Mouse (Mus musculus): Measurements from ENCODE around the gene Immp1l. TPM values are rescaled to one million over a fixed set of nuclear protein-coding genes. Genes with fewer than 3 reads are reported as not detected.

Gene Immp1l
- total and polyA plus RNA-seq, 2 experiments from 2014 or later, result 47.5 to 114 TPM

- no peak for TF ChIP-seq CTCF (IDR thresholded peaks at IDR 0.05; ENCODE audit: low read depth)
- H3K4me2 ChIP-seq (ENCODE audit: low read depth), result peak overlapping the region; percentile 27; the same call in 1 of the 2 replicates
- no peak overlapping the region for H3K27ac ChIP-seq (ENCODE audit: low read depth, low read length)
- H3K27me3 ChIP-seq (ENCODE audit: insufficient read depth, low read length), result no peaks in the 10 kb centered on the region
- H3K9ac ChIP-seq, result no peak overlapping the region
- ATAC-seq, result peak; percentile 27; the same call in 1 of the 2 replicates
- H3K4me3 ChIP-seq (ENCODE audit: low read depth, low read length), result no peak overlapping the region
- H3K4me1 ChIP-seq (ENCODE audit: insufficient read depth), result no peaks in the 10 kb centered on the region
- 32% methylated on average over 6 of the region's 6 CpGs for WGBS
- DNase-seq, result peak; percentile 32
- H3K36me3 ChIP-seq (ENCODE audit: insufficient read depth), result no peaks in the 10 kb centered on the region
- no peaks in the 10 kb centered on the region for H3K9me3 ChIP-seq (ENCODE audit: low read length)
These were observed 9.4 kb downstream of the Immp1l start for GRCm38 (mm10) chr2:105913655-105914366.

- H3K4me1 ChIP-seq (ENCODE audit: insufficient read depth), result no peaks in the 10 kb centered on the region
- no peak overlapping the region for H3K9ac ChIP-seq
- ATAC-seq (no peak), DNase-seq (no peak)
- H3K9me3 ChIP-seq (ENCODE audit: low read length), result no peaks in the 10 kb centered on the region
- no peaks in the 10 kb centered on the region for H3K36me3 ChIP-seq (ENCODE audit: insufficient read depth)
- no peak overlapping the region for H3K4me2 ChIP-seq (ENCODE audit: low read depth)
- no peak overlapping the region for H3K4me3 ChIP-seq (ENCODE audit: low read depth, low read length)
- no peak for TF ChIP-seq CTCF (IDR thresholded peaks at IDR 0.05; ENCODE audit: low read depth)
- WGBS, result 85% methylated on average over 1 of the region's 1 CpGs
- no peaks in the 10 kb centered on the region for H3K27me3 ChIP-seq (ENCODE audit: insufficient read depth, low read length)
- no peak overlapping the region for H3K27ac ChIP-seq (ENCODE audit: low read depth, low read length)
These were observed 12.2 kb downstream of the Immp1l start for GRCm38 (mm10) chr2:105916671-105917070.

- DNase-seq, result no peak
- H3K4me1 ChIP-seq (ENCODE audit: insufficient read depth), result no peaks in the 10 kb centered on the region
- no peaks in the 10 kb centered on the region for H3K27me3 ChIP-seq (ENCODE audit: insufficient read depth, low read length)
- H3K4me2 ChIP-seq (ENCODE audit: low read depth), result no peak overlapping the region
- H3K9ac ChIP-seq, result no peak overlapping the region
- no peak overlapping the region for H3K4me3 ChIP-seq (ENCODE audit: low read depth, low read length)
- 57% methylated on average over 5 of the region's 5 CpGs for WGBS
- no peak for TF ChIP-seq CTCF (IDR thresholded peaks at IDR 0.05; ENCODE audit: low read depth)
- no peaks in the 10 kb centered on the region for H3K9me3 ChIP-seq (ENCODE audit: low read length)
- ATAC-seq, result no peak
- no peaks in the 10 kb centered on the region for H3K36me3 ChIP-seq (ENCODE audit: insufficient read depth)
- H3K27ac ChIP-seq (ENCODE audit: low read depth, low read length), result no peak overlapping the region
These were observed 13.3 kb downstream of the Immp1l start for GRCm38 (mm10) chr2:105917623-105918346.

- H3K4me1 ChIP-seq (ENCODE audit: insufficient read depth), result no peaks in the 10 kb centered on the region
- ATAC-seq, result no peak
- WGBS, result 93% methylated on average over 2 of the region's 2 CpGs
- H3K4me3 ChIP-seq (ENCODE audit: low read depth, low read length), result no peak overlapping the region
- H3K36me3 ChIP-seq (ENCODE audit: insufficient read depth), result no peaks in the 10 kb centered on the region
- no peak for DNase-seq
- no peaks in the 10 kb centered on the region for H3K9me3 ChIP-seq (ENCODE audit: low read length)
- no peak overlapping the region for H3K27ac ChIP-seq (ENCODE audit: low read depth, low read length)
- no peaks in the 10 kb centered on the region for H3K27me3 ChIP-seq (ENCODE audit: insufficient read depth, low read length)
- no peak overlapping the region for H3K9ac ChIP-seq
- no peak overlapping the region for H3K4me2 ChIP-seq (ENCODE audit: low read depth)
- no peak for TF ChIP-seq CTCF (IDR thresholded peaks at IDR 0.05; ENCODE audit: low read depth)
These were observed 45.7 kb downstream of the Immp1l start for GRCm38 (mm10) chr2:105950131-105950530.

GRCm38 (mm10) chr2:105951350-105951940 is 47.0 kb downstream of the Immp1l start:
- Histone ChIP-seq H3K4me1 (ENCODE audit: insufficient read depth) (no peaks in the 10 kb centered on the region), H3K4me3 (ENCODE audit: low read depth, low read length) (no peak overlapping the region), H3K36me3 (ENCODE audit: insufficient read depth) (no peaks in the 10 kb centered on the region), H3K27me3 (ENCODE audit: insufficient read depth, low read length) (no peaks in the 10 kb centered on the region), H3K27ac (ENCODE audit: low read depth, low read length) (no peak overlapping the region), H3K4me2 (ENCODE audit: low read depth) (no peak overlapping the region), H3K9ac (no peak overlapping the region), H3K9me3 (ENCODE audit: low read length) (no peaks in the 10 kb centered on the region)
- TF ChIP-seq CTCF (IDR thresholded peaks at IDR 0.05; ENCODE audit: low read depth), result no peak
- 83% methylated on average over 1 of the region's 1 CpGs for WGBS
- no peak for ATAC-seq
- DNase-seq, result no peak

GRCm38 (mm10) chr2:105953862-105954261 is 49.4 kb downstream of the Immp1l start:
- Histone ChIP-seq H3K27ac (ENCODE audit: low read depth, low read length) (no peak overlapping the region), H3K4me3 (ENCODE audit: low read depth, low read length) (no peak overlapping the region), H3K4me2 (ENCODE audit: low read depth) (no peak overlapping the region), H3K9me3 (ENCODE audit: low read length) (no peaks in the 10 kb centered on the region), H3K9ac (no peak overlapping the region), H3K27me3 (ENCODE audit: insufficient read depth, low read length) (no peaks in the 10 kb centered on the region), H3K36me3 (ENCODE audit: insufficient read depth) (no peaks in the 10 kb centered on the region), H3K4me1 (ENCODE audit: insufficient read depth) (no peaks in the 10 kb centered on the region)
- ATAC-seq (no peak), DNase-seq (no peak)
- no peak for TF ChIP-seq CTCF (IDR thresholded peaks at IDR 0.05; ENCODE audit: low read depth)
- 95% methylated on average over 4 of the region's 4 CpGs for WGBS

GRCm38 (mm10) chr2:105963447-105963846 is 59.0 kb downstream of the Immp1l start:
- Histone ChIP-seq H3K4me1 (ENCODE audit: insufficient read depth) (no peaks in the 10 kb centered on the region), H3K27me3 (ENCODE audit: insufficient read depth, low read length) (no peaks in the 10 kb centered on the region), H3K4me2 (ENCODE audit: low read depth) (no peak overlapping the region), H3K4me3 (ENCODE audit: low read depth, low read length) (no peak overlapping the region), H3K9ac (no peak overlapping the region), H3K9me3 (ENCODE audit: low read length) (no peaks in the 10 kb centered on the region), H3K36me3 (ENCODE audit: insufficient read depth) (no peaks in the 10 kb centered on the region; the same call in 1 of the 2 replicates), H3K27ac (ENCODE audit: low read depth, low read length) (no peak overlapping the region)
- 59% methylated on average over 1 of the region's 1 CpGs for WGBS
- no peak for TF ChIP-seq CTCF (IDR thresholded peaks at IDR 0.05; ENCODE audit: low read depth)
- DNase-seq (no peak), ATAC-seq (no peak)
